Mouse (Mus musculus) intestine, postnatal 0 days (tissue): ENCODE results near the gene Stard10. TPM values are rescaled to one million over a fixed set of nuclear protein-coding genes. Genes with fewer than 3 reads are reported as not detected.

ENCODE experiments used
- ATAC-seq: fragments of 200-750 bp; cut with Nextera tagmentation; 2 replicates; pipeline ENCODE4 v1.8.0; 2017; ENCODE audit warnings: mild to moderate bottlenecking, moderate TSS enrichment, moderate library complexity
- H3K27ac ChIP-seq: fragments of 300-500 bp; sonication (generic); 2 replicates; pipeline ENCODE4 v1.5.1; 2014; ENCODE audit warnings: mild to moderate bottlenecking, low read depth, low read length, moderate library complexity
- H3K27me3 ChIP-seq: fragments of 300-500 bp; sonication (generic); replicated peaks from 2 replicates; pipeline ENCODE4 v1.6.1; 2014; ENCODE audit warnings: low read length, mixed read lengths; ENCODE audit not compliant: control insufficient read depth, insufficient read depth
- H3K36me3 ChIP-seq: fragments of 300-500 bp; sonication (generic); 2 replicates; pipeline ENCODE4 v1.6.1; 2014; ENCODE audit warnings: mild to moderate bottlenecking, moderate library complexity; ENCODE audit not compliant: control insufficient read depth, insufficient read depth
- H3K4me1 ChIP-seq: fragments of 300-500 bp; sonication (generic); replicated peaks from 2 replicates; pipeline ENCODE4 v1.6.1; 2014; ENCODE audit warnings: antibody characterized with exemption, low read length, mixed read lengths; ENCODE audit not compliant: control insufficient read depth, insufficient read depth
- H3K4me2 ChIP-seq: fragments of 300-500 bp; sonication (generic); replicated peaks from 2 replicates; pipeline ENCODE4 v1.6.1; 2014; ENCODE audit warnings: low read depth, mild to moderate bottlenecking, moderate library complexity
- H3K4me3 ChIP-seq: fragments of 300-500 bp; sonication (generic); 2 replicates; pipeline ENCODE4 v1.5.1; 2014; ENCODE audit warnings: low read depth, low read length
- H3K9ac ChIP-seq: fragments of 300-500 bp; sonication (generic); 2 replicates; pipeline ENCODE4 v1.6.1; 2014; ENCODE audit warnings: mild to moderate bottlenecking, low read depth, low read length
- H3K9me3 ChIP-seq: fragments of 300-500 bp; sonication (generic); 2 replicates; pipeline ENCODE4 v1.6.1; 2016; ENCODE audit warnings: mixed run types; ENCODE audit not compliant: control insufficient read depth
- CTCF ChIP-seq: sonication (generic); IDR thresholded peaks from 2 replicates; pipeline ENCODE4 v1.5.1; 2016; ENCODE audit warnings: low read depth, mild to moderate bottlenecking, control low read depth, antibody characterized with exemption, moderate library complexity
- WGBS: fragments of 180-500 bp; shearing (Covaris S2); extraction: QIAGEN DNeasy Blood & Tissue Kit; methylation state at CpG from one replicate; pipeline ENCODE4 v1.1.7; 2014; 5-methylcytosine and 5-hydroxymethylcytosine counted together
- polyA plus RNA-seq: library from polyadenylated mRNA; unstranded; fragments of >200 nt; fragmentation: Nextera tagmentation; extraction: Ambion mirVana; gene quantifications from 2 replicates; pipeline ENCODE4 v1.2.1, GENCODE M21; 2015

The Stard10 gene
- polyA plus RNA-seq, 1 experiment from 2014 or later = 71.7 TPM

- WGBS = under 1% methylated on average over 43 of the region's 43 CpGs
- Histone ChIP-seq H3K27ac (peak overlapping the region; percentile 85), H3K27me3 (no peaks in the 10 kb centered on the region), H3K9ac (peak overlapping the region; percentile 54), H3K4me2 (peak overlapping the region; percentile 71), H3K4me3 (peak overlapping the region; percentile 44), H3K4me1 (no peaks in the 10 kb centered on the region), H3K9me3 (no peaks in the 10 kb centered on the region), H3K36me3 (no peaks in the 10 kb centered on the region)
- TF ChIP-seq CTCF = peak; percentile 96
- ATAC-seq = peak; percentile 92
These were observed 6.4 kb upstream of the Stard10 start for GRCm38 (mm10) chr7:101310327-101311028.

DNA sequence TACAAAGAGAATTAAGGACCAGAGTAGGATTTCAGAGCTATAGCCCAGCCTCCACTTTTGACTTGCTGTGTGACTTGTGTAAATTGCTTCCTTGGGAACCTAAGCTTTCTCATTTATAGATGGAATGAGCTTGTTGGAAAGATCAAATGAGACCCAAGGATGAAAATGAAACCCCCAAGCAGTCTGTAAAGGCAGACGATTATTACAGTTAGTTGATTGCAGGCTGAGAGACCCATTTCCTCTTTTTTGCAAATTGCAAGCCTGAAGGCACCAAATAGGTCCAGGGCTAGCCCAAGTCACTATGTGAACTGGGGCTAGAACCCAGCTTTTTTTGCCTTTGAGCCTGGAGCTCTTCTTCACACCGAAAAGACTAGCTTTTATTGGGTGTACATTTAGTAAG lies 5.8 kb upstream of the Stard10 start:
- Histone ChIP-seq H3K9ac (no peak overlapping the region), H3K27me3 (no peaks in the 10 kb centered on the region), H3K27ac (no peak overlapping the region), H3K9me3 (no peaks in the 10 kb centered on the region), H3K4me3 (0 out of 2 replicates have a peak overlapping the region, but pooled peaks have one; percentile 44), H3K4me1 (no peaks in the 10 kb centered on the region), H3K36me3 (no peaks in the 10 kb centered on the region), H3K4me2 (peak overlapping the region; percentile 71)
- ATAC-seq = no peak
- TF ChIP-seq CTCF = no peak
- WGBS = 35% methylated on average over 2 of the region's 2 CpGs

DNA sequence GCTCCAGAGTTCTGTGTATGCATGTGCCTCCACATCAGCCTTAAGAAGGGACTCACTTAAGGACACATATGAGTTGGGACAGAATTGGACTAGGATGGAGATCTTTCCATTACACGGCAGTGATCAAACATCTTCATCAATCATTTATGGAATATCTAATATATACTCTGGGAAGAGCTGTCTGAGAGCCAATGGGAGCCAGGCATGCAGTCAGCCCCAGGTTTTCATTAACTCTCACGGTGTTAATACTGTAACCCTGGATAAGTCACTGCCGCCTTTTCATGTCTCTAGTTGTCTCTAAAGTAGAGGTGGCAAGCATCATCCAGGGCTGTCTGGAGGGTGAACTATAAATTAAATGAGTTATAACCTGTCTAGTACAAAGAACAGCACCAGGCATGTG lies 3.9 kb upstream of the Stard10 start:
- H3K4me3 ChIP-seq = no peak overlapping the region
- no peaks in the 10 kb centered on the region for H3K27me3 ChIP-seq
- no peak overlapping the region for H3K4me2 ChIP-seq
- no peaks in the 10 kb centered on the region for H3K36me3 ChIP-seq
- WGBS = 39% methylated on average over 3 of the region's 3 CpGs
- no peaks in the 10 kb centered on the region for H3K9me3 ChIP-seq
- H3K9ac ChIP-seq = no peak overlapping the region
- TF ChIP-seq CTCF = no peak
- H3K4me1 ChIP-seq = no peaks in the 10 kb centered on the region
- no peak overlapping the region for H3K27ac ChIP-seq
- no peak for ATAC-seq

- H3K4me3 ChIP-seq = no peak overlapping the region
- no peak overlapping the region for H3K9ac ChIP-seq
- H3K9me3 ChIP-seq = no peaks in the 10 kb centered on the region
- H3K27ac ChIP-seq = no peak overlapping the region
- H3K27me3 ChIP-seq = no peaks in the 10 kb centered on the region
- TF ChIP-seq CTCF = no peak
- ATAC-seq = no peak
- WGBS = 71% methylated on average over 5 of the region's 5 CpGs
- H3K36me3 ChIP-seq = no peaks in the 10 kb centered on the region
- no peaks in the 10 kb centered on the region for H3K4me1 ChIP-seq
- H3K4me2 ChIP-seq = no peak overlapping the region
These were observed 2.5 kb upstream of the Stard10 start for GRCm38 (mm10) chr7:101314396-101314795.

DNA sequence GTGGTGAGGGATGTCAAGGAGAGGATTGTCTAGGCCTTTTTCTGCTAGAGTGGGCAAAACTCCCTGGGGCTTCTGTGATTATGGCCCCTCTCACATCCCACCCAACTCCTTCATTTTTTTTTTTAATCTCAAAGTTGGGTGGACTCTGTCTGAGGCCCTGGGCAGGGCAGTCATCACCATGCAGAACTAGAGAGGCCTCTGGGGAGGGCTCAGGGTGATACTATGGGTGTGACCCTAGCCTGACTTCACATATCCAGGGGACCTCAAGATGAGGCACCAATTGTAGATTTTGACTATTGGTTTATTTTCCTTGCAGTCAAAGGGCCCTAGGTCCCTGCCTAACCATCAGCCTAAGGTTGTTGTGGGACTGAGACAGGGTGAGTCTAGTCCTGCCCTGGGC lies 1.2 kb upstream of the Stard10 start:
- no peaks in the 10 kb centered on the region for H3K27me3 ChIP-seq
- no peak overlapping the region for H3K27ac ChIP-seq
- H3K4me3 ChIP-seq = no peak overlapping the region
- H3K9ac ChIP-seq = no peak overlapping the region
- no peaks in the 10 kb centered on the region for H3K36me3 ChIP-seq
- 0 out of 2 replicates have a peak, but pooled peaks cover 4% of the 10 kb centered on the region for H3K4me1 ChIP-seq
- H3K9me3 ChIP-seq = no peaks in the 10 kb centered on the region
- no peak for TF ChIP-seq CTCF
- no peak for ATAC-seq
- H3K4me2 ChIP-seq = no peak overlapping the region

DNA sequence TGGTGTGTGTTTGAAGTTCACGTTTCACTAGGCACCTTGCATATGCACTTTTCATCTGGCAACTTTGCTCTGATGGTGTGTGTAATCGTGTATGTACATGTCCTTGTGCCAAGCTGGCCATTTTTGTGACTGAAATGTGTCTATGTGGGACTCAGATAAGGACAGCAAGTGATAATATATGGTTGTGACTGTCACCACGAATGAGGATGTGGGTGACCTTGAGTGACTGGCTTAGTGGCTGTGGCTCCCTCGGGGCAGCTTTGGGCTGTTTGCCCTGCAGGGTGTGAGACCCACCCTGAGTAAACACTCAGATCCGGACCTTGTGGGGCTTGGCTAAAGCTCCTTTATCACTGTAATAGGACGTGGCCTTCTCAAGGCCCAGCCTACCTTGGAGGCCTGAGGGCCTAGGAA lies 290 bp upstream of the Stard10 start:
- WGBS = 28% methylated on average over 6 of the region's 6 CpGs
- TF ChIP-seq CTCF = no peak
- no peak overlapping the region for H3K4me2 ChIP-seq
- H3K27me3 ChIP-seq = no peaks in the 10 kb centered on the region
- ATAC-seq = no peak
- 0 out of 2 replicates have a peak, but pooled peaks cover 4% of the 10 kb centered on the region for H3K4me1 ChIP-seq
- H3K27ac ChIP-seq = no peak overlapping the region
- H3K4me3 ChIP-seq = no peak overlapping the region
- H3K36me3 ChIP-seq = no peaks in the 10 kb centered on the region
- H3K9me3 ChIP-seq = no peaks in the 10 kb centered on the region
- H3K9ac ChIP-seq = no peak overlapping the region

DNA sequence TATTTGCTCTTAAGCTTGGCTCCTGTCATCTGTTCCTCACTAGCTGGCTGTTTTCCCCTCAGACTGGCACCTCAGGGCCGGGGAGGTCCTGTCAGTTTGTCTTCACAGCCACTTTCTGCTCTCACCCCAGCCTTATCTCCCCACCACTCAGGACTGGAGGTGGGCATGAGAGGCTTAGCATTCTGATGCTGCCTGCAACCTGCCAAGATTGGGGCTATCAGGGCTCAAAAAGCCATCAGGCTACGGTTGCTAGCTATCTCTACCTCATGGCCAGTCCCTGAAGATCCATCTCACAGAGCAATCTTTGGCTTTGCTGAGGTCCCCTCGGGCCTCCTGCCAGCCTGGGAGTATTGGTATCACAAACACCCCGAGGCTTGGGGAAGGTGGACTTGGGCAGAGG lies 2.0 kb downstream of the Stard10 start:
- Histone ChIP-seq H3K9ac (no peak overlapping the region), H3K4me3 (no peak overlapping the region), H3K4me1 (0 out of 2 replicates have a peak, but pooled peaks cover 6% of the 10 kb centered on the region), H3K9me3 (no peaks in the 10 kb centered on the region), H3K27me3 (no peaks in the 10 kb centered on the region), H3K36me3 (no peaks in the 10 kb centered on the region), H3K4me2 (no peak overlapping the region), H3K27ac (no peak overlapping the region)
- no peak for TF ChIP-seq CTCF
- WGBS = 54% methylated on average over 4 of the region's 4 CpGs
- ATAC-seq = no peak
